ENCODE assay signal across 22 mouse cellular contexts in genomic region chr12:101972230-101972629, GRCm38 (mm10).
"Had no signal": no experiment of that assay in that cellular context is flagged by ENCODE, and none has a peak within 500 bp of the region (broad histone marks: within the 10 kb centered on the region; RNA-seq: fewer than 3 reads in every experiment).

No protein-coding gene starts in this region.

- H3K27ac ChIP-seq: kidney, postnatal 0 days; limb, embryonic 10.5 days; limb, embryonic 13.5 days; liver, embryonic 14.5 days; midbrain, embryonic 10.5 days; midbrain, embryonic 13.5 days; neural tube, embryonic 13.5 days; stomach, embryonic 15.5 days had no signal

- H3K27me3 ChIP-seq: limb, embryonic 13.5 days; midbrain, embryonic 13.5 days; neural tube, embryonic 13.5 days; stomach, embryonic 15.5 days had no signal

- H3K9me3 ChIP-seq: limb, embryonic 10.5 days; limb, embryonic 13.5 days; midbrain, embryonic 10.5 days; midbrain, embryonic 13.5 days; neural tube, embryonic 13.5 days; stomach, embryonic 15.5 days had no signal

- H3K9ac ChIP-seq: limb, embryonic 13.5 days; liver, embryonic 14.5 days; liver, postnatal 0 days; lung, embryonic 14.5 days; midbrain, embryonic 13.5 days; neural tube, embryonic 13.5 days; stomach, embryonic 15.5 days had no signal

- H3K4me3 ChIP-seq: limb, embryonic 10.5 days; limb, embryonic 13.5 days; midbrain, embryonic 10.5 days; midbrain, embryonic 13.5 days; myocyte; neural tube, embryonic 13.5 days; stomach, embryonic 15.5 days had no signal

- ATAC-seq: intestine, postnatal 0 days; liver, postnatal 0 days; midbrain, embryonic 13.5 days; midbrain, embryonic 16.5 days had no signal

- DNase-seq: kidney, adult 2 months; kidney, postnatal 36 days; liver; liver, postnatal 0 days; lung, embryonic 14.5 days; lung, postnatal 10 days; lung, postnatal 4 days; retina, postnatal 1 day; thymus, adult 2 months; thymus, postnatal 14 days; thymus, postnatal 4 days had no signal
